Mouse (Mus musculus): ENCODE data around the gene Pdzd4. TPM values are rescaled to one million over a fixed set of nuclear protein-coding genes. Genes with fewer than 3 reads are reported as not detected.

The Pdzd4 gene
- polyA plus RNA-seq (2015; fragmentation: Nextera tagmentation; extraction: Ambion mirVana): 0.06 and 0.07 TPM in 2 replicates

DNA sequence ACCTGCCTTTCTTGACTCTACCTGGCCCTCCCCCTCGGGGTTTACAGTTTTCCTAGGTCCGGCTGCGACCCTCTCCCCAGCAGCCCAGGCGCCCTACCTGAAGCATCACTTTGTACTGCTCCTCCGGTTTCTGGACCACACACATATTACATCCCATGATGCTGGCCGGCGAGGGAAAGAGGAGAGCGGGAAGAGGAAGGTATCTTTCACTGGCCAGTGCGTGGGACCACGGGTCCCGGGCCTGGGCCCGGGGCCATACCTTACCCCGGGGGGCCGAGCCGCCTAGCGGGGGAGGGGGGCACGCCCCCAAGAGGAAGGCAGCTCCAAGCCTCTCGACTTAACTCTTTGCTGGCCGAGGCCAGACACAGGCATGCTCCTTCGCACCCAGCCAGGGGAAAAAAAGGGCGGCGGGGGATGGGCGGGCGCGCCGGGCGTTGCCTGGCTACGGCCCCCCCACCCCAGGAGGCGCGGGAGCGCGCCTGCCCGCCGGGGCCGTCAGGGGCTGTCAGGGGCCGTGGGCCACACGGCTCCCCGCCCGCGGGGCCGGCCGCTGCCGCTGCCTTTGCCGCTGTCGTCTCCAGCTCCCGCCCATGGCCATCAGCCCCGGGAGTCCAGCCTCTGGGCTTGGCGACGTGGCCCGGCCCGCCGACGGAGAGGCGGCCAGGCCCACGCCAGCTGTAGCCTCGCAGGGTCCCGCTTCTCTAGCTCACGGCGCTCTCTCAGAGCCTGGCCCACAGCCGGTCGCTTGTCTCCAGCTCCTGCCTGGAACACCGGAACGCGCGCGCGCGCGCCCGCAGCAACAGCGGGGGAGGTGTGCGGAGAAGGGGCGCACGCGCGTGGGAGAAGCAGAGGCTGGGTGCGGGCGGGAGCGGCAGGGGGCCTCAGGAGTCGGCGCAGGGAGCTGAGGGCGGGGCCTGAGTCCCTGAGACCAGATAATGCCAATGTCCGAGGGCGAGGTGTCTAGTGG lies at the start of gene Pdzd4:
TSS of gene Pdzd4 (minus strand) at position 785 of the 967 bp plus-strand sequence.
- DNase-seq (no peak), ATAC-seq (ENCODE audit: low read depth) (no peak)
- peak within 1 kb of the TSS; percentile 66 for H3K4me2 ChIP-seq
- H3K4me3 ChIP-seq (replicated peaks): peak within 1 kb of the TSS; percentile 51
- WGBS (ENCODE audit: insufficient replicate concordance): 7% methylated on average over 45 of the region's 84 CpGs
- H3K27ac ChIP-seq: no peak within 1 kb of the TSS
- H3K27me3 ChIP-seq: peaks cover 42% of the 10 kb centered on the region
- no peaks in the 10 kb centered on the region for H3K36me3 ChIP-seq
- no peaks in the 10 kb centered on the region for H3K9me3 ChIP-seq (replicated peaks)
- peaks cover 7% of the 10 kb centered on the region for H3K4me1 ChIP-seq (replicated peaks)
- 0 out of 2 replicates have a peak within 1 kb of the TSS, but pooled peaks have one; percentile 9 for H3K9ac ChIP-seq

DNA sequence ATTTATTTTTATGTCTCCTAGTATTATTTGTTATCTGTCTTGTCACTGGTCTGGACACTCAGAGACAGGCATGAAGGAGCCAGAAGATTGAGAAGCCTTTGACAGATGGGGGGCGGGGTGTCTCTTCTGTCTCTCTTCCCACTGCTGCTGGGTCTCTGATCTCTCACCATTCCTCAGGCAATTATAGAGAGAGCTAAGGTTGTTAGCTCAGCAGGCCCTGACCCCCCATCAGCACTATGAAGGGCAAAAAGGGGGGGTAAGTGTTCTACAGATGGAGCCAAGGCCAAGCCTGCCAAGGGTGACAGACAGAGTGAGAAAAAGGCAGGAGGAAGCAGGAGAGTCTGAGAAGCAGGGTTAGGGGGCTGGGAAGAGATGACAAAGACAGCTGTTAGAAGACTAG lies 47.2 kb upstream of the Pdzd4 start:
- no peak overlapping the region for H3K27ac ChIP-seq
- no peak overlapping the region for H3K4me3 ChIP-seq (replicated peaks)
- no peaks in the 10 kb centered on the region for H3K27me3 ChIP-seq
- no peak overlapping the region for H3K4me2 ChIP-seq
- ATAC-seq (ENCODE audit: low read depth): no peak
- peaks cover 16% of the 10 kb centered on the region for H3K4me1 ChIP-seq (replicated peaks)
- DNase-seq: no peak
- no peaks in the 10 kb centered on the region for H3K9me3 ChIP-seq (replicated peaks)
- H3K36me3 ChIP-seq: no peaks in the 10 kb centered on the region
- 52% methylated on average over 1 of the region's 1 CpGs for WGBS (ENCODE audit: insufficient replicate concordance)
- H3K9ac ChIP-seq: no peak overlapping the region

DNA sequence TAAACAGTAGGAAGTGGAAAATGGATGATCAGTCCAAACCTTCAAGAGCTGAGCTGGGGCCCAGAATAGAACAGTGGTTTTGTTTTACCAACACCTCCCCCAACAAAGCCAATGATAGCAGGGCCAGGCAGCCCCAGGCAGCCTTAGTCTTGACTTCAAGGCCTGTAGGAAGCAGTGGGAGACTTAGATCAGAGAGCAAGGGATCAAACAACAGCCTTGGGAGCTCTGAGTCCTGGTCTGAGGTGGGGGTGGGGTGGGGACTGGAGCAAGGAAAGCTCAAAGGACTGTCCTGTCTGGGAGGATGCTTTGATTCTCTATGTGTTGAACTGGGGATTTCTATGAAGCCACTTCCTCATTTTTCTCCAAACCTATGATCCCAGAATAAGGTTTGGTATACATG lies 46.7 kb upstream of the Pdzd4 start:
- Histone ChIP-seq H3K4me2 (no peak overlapping the region), H3K9ac (no peak overlapping the region), H3K4me3 (replicated peaks) (no peak overlapping the region), H3K9me3 (replicated peaks) (no peaks in the 10 kb centered on the region), H3K27ac (no peak overlapping the region), H3K4me1 (replicated peaks) (peaks cover 21% of the 10 kb centered on the region), H3K36me3 (no peaks in the 10 kb centered on the region), H3K27me3 (no peaks in the 10 kb centered on the region)
- ATAC-seq (ENCODE audit: low read depth): no peak
- no peak for DNase-seq

DNA sequence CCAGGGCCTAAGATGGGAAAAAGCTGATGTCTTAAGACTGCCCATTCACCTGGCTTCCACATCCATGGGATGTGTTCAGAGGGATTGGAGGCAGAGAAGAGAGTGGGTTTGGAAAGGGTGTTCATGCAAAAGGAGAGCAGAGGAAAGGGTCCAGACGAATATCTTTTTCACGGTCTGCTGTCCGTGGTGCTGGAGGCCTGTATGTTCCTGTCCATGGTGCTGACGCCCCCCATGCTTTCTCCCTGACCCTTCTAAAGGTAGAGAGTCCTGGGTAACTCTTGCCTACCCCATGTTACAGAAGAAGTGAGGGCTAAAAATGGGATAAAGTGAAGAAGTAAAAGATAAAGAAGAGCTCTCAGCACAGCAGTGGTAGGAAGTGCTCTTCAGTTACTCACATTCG lies 44.6 kb upstream of the Pdzd4 start:
- Histone ChIP-seq H3K9me3 (replicated peaks) (no peaks in the 10 kb centered on the region), H3K9ac (no peak overlapping the region), H3K36me3 (no peaks in the 10 kb centered on the region), H3K27me3 (no peaks in the 10 kb centered on the region), H3K27ac (no peak overlapping the region), H3K4me3 (replicated peaks) (no peak overlapping the region), H3K4me1 (replicated peaks) (peaks cover 22% of the 10 kb centered on the region), H3K4me2 (no peak overlapping the region)
- ATAC-seq (ENCODE audit: low read depth) (no peak), DNase-seq (peak; percentile 22)
- 6% methylated on average over 5 of the region's 5 CpGs for WGBS (ENCODE audit: insufficient replicate concordance)

DNA sequence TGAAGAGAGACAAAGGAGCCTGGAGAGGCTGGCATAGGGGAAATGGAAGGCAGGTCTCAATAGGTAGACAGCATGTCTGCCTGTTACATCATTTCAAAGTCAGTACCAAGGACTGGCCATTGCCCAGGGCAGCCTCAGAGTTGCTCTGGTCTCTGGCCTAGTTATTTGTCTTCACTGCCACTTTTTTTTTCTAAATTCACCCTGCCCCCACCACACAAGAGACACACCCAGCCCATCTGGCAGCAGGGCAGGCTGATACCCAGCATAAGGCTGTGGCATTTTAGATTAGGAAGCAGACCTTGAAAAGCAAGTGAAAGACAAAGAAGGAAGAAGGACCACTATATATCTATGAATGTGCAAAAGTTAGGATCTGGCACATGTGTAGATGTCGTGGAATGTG lies 43.1 kb upstream of the Pdzd4 start:
- Histone ChIP-seq H3K4me1 (replicated peaks) (peaks cover 22% of the 10 kb centered on the region), H3K36me3 (no peaks in the 10 kb centered on the region), H3K27ac (peak overlapping the region; percentile 41), H3K4me2 (peak overlapping the region; percentile 28), H3K9ac (no peak overlapping the region; the same call in 1 of the 2 replicates), H3K27me3 (no peaks in the 10 kb centered on the region), H3K9me3 (replicated peaks) (no peaks in the 10 kb centered on the region), H3K4me3 (replicated peaks) (no peak overlapping the region)
- 30% methylated on average over 1 of the region's 1 CpGs for WGBS (ENCODE audit: insufficient replicate concordance)
- DNase-seq (peak; percentile 29), ATAC-seq (ENCODE audit: low read depth) (peak; percentile 90)

DNA sequence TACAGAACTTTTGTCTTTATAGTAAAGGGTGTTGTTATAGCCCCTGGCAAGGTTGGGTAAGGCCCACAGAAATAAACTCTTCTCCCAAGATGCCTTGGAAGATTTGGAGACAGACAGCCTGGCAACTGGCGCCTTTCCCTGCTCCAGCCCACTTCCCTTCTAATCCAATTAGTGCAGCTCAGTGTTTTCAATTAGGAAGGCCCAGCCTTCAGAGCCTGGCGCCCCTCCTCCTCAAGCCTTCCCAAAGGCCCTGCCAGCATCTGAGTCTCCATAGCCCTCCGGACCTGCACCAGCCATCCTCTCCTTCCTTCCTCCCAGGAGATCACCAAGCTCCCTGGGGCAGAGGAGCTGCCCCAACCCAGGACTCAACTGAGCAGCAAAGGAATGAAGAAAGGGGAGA lies 42.5 kb upstream of the Pdzd4 start:
- H3K27me3 ChIP-seq: no peaks in the 10 kb centered on the region
- peak overlapping the region; percentile 28 for H3K4me2 ChIP-seq
- no peaks in the 10 kb centered on the region for H3K9me3 ChIP-seq (replicated peaks)
- peaks cover 22% of the 10 kb centered on the region for H3K4me1 ChIP-seq (replicated peaks)
- peak overlapping the region; percentile 41 for H3K27ac ChIP-seq
- WGBS (ENCODE audit: insufficient replicate concordance): 27% methylated on average over 3 of the region's 3 CpGs
- no peak overlapping the region for H3K4me3 ChIP-seq (replicated peaks)
- H3K9ac ChIP-seq: no peak overlapping the region
- DNase-seq (no peak), ATAC-seq (ENCODE audit: low read depth) (no peak)
- H3K36me3 ChIP-seq: no peaks in the 10 kb centered on the region

DNA sequence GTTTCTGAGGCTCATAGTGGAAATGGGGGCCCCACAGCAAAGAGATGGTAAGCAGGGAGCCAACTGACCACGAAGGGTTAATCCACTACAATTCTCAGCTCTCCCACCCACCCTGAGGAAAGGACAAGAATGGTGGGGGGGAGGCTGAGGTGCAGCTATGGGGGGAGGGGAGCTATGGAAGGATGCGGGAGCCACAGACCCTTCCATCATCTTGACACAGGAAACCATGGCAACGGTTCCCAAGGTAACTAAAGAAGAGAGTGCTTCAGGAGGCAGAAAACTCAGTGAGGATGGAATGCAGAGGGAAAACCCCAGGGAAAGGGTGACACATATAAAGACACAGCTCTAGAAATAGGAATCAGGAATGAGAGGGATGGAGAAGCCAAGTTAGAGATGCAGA lies 39.9 kb upstream of the Pdzd4 start:
- Histone ChIP-seq H3K9me3 (replicated peaks) (no peaks in the 10 kb centered on the region), H3K9ac (no peak overlapping the region), H3K4me1 (replicated peaks) (peaks cover 22% of the 10 kb centered on the region), H3K27me3 (no peaks in the 10 kb centered on the region), H3K4me2 (no peak overlapping the region), H3K27ac (no peak overlapping the region), H3K36me3 (no peaks in the 10 kb centered on the region), H3K4me3 (replicated peaks) (no peak overlapping the region)
- ATAC-seq (ENCODE audit: low read depth) (no peak), DNase-seq (no peak)
- 52% methylated on average over 3 of the region's 3 CpGs for WGBS (ENCODE audit: insufficient replicate concordance)

DNA sequence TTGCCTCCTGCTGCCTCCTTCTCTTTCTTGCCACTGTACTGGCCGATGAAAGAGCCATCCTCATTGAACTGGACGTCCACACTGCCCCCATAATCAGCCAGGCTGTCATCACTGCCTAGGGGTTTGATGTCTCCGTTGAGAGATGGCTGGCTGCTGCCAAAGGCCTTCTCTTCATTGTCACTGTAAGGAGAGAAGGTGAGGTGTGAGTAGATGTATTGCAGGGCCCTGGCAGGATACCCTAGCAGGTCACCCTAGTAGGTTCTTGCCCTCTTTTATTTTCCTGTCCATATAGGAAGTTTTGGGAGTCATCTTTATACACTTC lies 30.3 kb upstream of the Pdzd4 start:
- H3K4me2 ChIP-seq: no peak overlapping the region
- ATAC-seq (ENCODE audit: low read depth) (no peak), DNase-seq (no peak)
- H3K4me3 ChIP-seq (replicated peaks): no peak overlapping the region
- no peaks in the 10 kb centered on the region for H3K4me1 ChIP-seq (replicated peaks)
- H3K27me3 ChIP-seq: no peaks in the 10 kb centered on the region
- 37% methylated on average over 3 of the region's 3 CpGs for WGBS (ENCODE audit: insufficient replicate concordance)
- no peaks in the 10 kb centered on the region for H3K36me3 ChIP-seq
- no peak overlapping the region for H3K27ac ChIP-seq
- H3K9me3 ChIP-seq (replicated peaks): no peaks in the 10 kb centered on the region
- H3K9ac ChIP-seq: no peak overlapping the region

DNA sequence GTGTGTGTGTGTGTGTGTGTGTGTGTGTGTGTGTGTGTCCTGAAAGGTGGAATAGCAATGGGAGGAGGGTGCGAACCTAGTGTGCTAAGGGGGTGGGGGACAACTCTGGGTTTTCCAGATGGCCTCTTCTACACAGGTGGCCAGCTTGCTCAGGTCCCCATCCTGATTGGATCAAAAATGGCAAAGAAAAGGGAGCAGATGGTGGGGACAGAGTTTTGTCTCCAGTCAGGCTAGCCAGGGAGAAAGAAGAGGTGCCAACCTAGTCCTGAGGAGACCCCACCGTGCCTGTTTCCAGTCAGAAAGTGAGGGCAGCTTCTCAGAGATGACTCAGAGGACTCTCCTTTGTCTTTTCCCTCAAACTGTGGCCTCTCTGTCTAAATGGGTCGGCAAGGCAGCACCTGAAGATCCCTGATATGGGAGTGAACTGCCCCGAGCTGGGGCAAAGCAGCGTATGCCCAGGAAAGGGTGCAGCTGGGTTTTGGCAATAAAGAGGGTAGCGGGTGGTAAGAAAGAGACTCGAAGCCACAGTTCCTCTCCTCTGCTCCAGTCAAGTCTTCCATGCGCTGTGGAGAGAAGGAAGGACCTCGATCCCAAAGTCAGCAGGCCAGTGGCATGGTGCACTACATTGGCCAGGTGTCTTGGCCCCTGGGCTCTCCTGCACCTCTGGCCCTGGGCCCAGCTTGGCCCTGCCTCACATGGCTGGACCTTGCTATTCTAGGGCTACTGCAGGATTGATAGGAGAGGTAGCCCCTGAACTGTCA lies 29.7 kb upstream of the Pdzd4 start:
- Histone ChIP-seq H3K9ac (no peak overlapping the region), H3K9me3 (replicated peaks) (no peaks in the 10 kb centered on the region), H3K27me3 (no peaks in the 10 kb centered on the region), H3K27ac (no peak overlapping the region), H3K4me1 (replicated peaks) (no peaks in the 10 kb centered on the region), H3K4me2 (no peak overlapping the region), H3K36me3 (no peaks in the 10 kb centered on the region), H3K4me3 (replicated peaks) (no peak overlapping the region)
- WGBS (ENCODE audit: insufficient replicate concordance): 70% methylated on average over 8 of the region's 9 CpGs
- no peak for DNase-seq
- ATAC-seq (ENCODE audit: low read depth): no peak

DNA sequence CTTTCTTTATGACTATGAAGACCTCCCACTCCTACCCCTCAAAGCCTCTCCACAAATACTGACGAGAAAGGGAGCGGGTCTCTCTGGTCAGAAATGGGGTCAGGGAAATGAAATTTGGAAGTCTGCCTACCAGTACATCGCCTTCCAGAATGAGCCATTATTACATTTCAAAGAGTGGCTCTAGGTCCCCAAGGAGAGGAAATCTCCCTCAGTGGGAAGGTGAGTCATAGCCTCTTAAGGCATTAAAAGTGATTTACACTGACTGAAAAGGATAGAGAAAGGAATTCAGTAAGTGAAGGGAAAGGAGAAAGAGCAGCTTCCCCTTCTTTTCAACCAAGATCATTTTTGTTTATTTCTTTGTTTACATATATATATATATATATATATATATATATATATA lies 11.9 kb upstream of the Pdzd4 start:
- Histone ChIP-seq H3K36me3 (no peaks in the 10 kb centered on the region), H3K9ac (no peak overlapping the region), H3K4me3 (replicated peaks) (no peak overlapping the region), H3K27me3 (no peaks in the 10 kb centered on the region), H3K27ac (no peak overlapping the region), H3K4me2 (no peak overlapping the region), H3K4me1 (replicated peaks) (no peaks in the 10 kb centered on the region), H3K9me3 (replicated peaks) (no peaks in the 10 kb centered on the region)
- 73% methylated on average over 3 of the region's 3 CpGs for WGBS (ENCODE audit: insufficient replicate concordance)
- DNase-seq (no peak), ATAC-seq (ENCODE audit: low read depth) (no peak)

DNA sequence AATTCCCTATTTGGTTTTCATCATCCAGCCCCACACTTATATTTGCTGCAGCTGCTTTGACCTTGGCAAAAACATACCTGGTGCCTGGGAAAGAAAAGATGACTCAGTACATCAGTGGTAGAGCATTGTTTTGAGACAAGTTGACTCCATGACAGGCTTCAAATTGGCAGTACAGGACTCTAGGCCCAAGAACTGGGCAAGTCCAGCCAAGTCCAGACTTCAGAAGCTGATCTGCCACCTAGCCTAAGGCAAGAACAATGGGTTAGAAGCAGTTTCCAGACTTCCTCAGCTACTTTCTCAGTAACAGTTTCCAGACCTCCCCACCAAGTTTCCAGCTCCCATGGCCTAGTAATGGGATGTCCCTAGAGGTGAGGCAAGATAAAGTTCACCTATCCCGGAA lies 11.0 kb upstream of the Pdzd4 start:
- Histone ChIP-seq H3K27ac (no peak overlapping the region), H3K27me3 (no peaks in the 10 kb centered on the region), H3K4me3 (replicated peaks) (no peak overlapping the region), H3K4me2 (no peak overlapping the region), H3K36me3 (no peaks in the 10 kb centered on the region), H3K9ac (no peak overlapping the region), H3K4me1 (replicated peaks) (no peaks in the 10 kb centered on the region), H3K9me3 (replicated peaks) (no peaks in the 10 kb centered on the region)
- 73% methylated on average over 1 of the region's 1 CpGs for WGBS (ENCODE audit: insufficient replicate concordance)
- DNase-seq (no peak), ATAC-seq (ENCODE audit: low read depth) (no peak)

Data from liver, embryonic 13.5 days (tissue).